Mouse (Mus musculus) thymus, adult 18-20 months (tissue): ENCODE results near the gene BC049730.
"Not testable (repeated sequence)": the region's sequence is repeated elsewhere in the genome, so short reads cannot be mapped to it uniquely, and the experiment has no call there.

Source experiments
- DNase-seq, 2 experiments: peaks; one replicate each; pipeline ENCODE4 v3.0.0; 2022; ENCODE audit warnings: mixed read lengths in 2 of 2

The BC049730 gene

DNA sequence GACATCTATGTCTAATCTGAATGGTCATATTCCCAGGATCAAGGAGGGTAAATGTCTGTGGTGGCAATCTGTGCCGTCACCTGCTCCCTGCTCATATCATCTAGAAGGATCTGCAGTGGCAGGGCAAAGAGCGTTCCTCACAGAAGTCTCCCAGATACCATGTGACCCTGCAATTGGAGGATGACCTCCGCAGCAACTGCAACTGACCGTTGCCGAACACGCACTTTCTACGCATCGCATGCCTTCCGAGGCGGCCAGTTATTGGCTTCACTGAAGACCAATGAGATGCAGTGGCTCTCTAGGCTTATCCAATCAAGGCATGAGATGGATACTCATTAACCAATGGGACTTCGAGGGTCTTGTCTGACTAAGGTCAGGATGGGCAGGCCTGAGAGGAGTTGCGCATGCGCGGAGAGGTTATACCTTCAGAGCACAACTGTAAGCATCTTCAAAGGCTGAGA, at the start of gene BC049730:
Gene BC049730 (plus strand): TSS at position 411 of the 461 bp plus-strand sequence.
- no peak for DNase-seq

DNA sequence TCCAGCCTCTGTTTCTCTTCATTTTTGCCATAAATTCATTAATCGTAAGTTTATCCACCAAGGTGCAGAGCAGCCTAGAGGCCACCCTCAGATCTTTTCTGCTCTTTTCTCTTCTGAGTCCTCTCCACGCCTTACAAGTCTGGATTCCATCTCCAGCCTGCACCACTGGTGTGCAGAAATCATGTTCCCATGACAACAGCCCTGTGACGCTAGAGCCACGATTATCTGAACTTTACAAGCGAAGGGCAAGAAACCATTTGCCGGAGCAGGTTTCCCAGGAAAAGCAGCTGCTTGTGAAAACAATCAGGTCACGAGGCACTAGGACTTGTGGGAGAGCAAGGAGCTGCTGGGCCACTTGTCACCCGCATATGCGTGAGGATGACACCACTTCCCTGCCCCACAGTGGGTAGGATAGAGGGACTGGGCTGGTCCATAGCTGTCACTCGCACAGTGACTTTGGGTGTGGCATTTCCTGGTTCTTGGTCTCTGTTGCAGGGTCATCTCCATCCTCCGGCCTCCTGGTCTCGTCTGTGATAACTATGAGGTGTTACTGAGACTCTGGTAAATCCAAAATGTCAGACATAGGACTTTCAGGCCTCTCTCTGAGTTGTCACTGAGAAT, 49.2 kb upstream of the BC049730 start:
- DNase-seq, result no peak

GRCm38 (mm10) chr7:24661118-24661904, 47.7 kb upstream of the BC049730 start:
- peak in 1 of 2 experiments; percentile 52 for DNase-seq

DNA sequence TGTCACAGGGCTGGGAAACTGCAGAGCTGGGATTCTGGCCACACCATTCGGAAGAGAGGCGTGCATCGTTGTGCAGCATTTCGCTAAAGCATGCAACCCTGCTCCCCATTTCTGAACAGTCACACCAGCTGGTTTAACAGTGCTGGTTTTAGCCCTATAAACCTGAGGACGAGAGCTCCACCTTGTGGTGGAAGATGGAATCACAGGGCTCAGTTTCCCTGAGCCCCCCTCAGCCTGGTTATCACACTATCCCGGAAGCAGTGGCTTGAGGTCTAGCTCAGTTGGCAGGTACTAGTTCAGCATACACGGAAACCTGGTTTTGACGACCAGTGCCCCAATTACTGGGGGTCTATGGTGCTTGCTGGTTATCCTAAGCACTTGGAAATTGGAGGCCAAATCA, 46.5 kb upstream of the BC049730 start:
- DNase-seq, result peak; percentile 52 to 69

- DNase-seq, result no peak
Measured at GRCm38 (mm10) chr7:24664301-24664700, 44.7 kb upstream of the BC049730 start.

GRCm38 (mm10) chr7:24664959-24665358, 44.1 kb upstream of the BC049730 start:
- no peak for DNase-seq

DNA sequence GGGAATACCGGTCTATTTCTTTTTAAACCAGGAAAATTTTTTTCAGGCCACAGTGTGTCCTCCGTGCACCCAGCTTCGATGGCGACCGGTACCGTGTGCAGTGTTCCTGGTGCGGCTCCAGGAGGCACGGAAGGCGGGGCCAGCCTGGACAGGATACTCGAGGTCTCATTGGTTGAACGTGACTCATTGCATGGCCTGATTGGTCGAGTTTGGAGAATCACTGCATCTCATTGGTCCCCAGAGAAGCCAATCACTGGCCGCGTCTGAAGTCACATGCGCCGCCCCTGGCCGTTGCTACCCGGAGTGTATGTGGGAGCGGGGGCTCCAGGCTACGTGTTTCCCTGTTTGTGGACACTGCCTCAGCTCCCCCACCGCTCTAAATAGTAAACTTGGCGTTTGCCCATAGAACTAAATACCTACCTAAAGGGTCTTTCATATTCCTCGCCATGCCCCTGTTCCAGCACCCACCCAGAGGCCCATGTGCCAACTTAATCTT, 37.0 kb upstream of the BC049730 start:
- no peak for DNase-seq

DNA sequence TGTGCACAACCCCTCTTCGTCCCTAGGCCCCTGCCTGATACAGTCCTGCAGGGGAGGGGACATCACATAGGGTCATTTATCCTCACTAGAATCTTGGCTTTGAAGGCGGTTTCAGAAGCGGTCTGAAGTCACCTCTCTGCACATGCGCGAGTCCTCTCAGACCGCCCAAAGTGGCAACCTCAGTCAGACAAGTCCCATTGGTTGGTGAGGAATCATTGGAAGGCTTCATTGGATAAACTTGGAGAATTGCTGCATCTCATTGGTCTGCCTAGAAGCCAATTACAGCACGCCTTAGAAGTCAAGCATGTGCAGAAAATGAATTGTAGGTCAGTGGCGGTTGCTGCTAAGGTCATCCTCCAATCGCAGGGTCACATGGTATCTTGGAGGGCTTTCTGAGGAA, 32.5 kb upstream of the BC049730 start, which contains the start of gene Tex101:
Gene Tex101 (minus strand): TSS at position 101 of the 400 bp plus-strand sequence.
- no peak for DNase-seq

GRCm38 (mm10) chr7:24684121-24684520, 24.9 kb upstream of the BC049730 start:
- DNase-seq, result not testable (repeated sequence)

- not testable (repeated sequence) for DNase-seq
Measured at GRCm38 (mm10) chr7:24687519-24687918, 21.5 kb upstream of the BC049730 start.

DNA sequence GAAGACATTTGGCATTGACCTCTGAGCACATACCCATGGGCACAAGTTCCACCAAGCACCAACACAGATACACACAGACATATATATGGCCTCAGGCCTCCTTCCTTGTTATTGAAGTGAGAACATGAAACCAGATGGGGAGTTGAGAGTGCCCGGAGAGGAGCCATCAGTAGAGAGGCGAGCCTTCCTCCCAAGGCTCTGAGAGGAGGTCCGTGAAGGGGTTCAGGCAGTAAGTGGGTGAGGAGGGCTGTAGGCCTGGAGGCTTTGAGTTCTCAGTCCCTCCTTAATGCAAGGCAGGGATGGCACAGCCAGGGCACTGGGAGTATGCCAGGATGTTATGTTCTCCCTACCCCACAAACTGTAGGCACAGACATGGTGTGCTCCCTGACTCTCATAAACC, 16.3 kb upstream of the BC049730 start:
- DNase-seq, result not testable (repeated sequence)

GRCm38 (mm10) chr7:24697891-24698290, 11.2 kb upstream of the BC049730 start:
- not testable (repeated sequence) for DNase-seq

DNA sequence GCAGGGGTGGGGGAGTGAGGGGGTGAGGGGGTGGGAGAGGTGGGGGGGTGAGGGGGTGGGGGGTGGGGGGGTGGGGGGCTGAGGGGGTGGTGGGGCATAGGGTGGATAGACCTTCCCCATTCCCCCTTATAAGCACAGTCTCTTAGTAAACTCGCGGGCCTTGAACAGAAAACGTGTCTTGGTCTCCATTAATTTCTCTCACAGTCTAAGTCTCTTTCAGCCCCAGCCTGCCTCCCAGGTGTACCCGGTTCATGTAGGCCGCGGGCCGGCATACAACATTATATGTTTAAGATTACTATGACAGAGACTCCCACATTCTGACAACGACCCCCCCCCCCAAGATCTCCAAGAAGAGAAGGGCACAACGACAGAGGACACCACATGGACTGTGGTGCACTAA, 6.2 kb upstream of the BC049730 start:
- DNase-seq, result not testable (repeated sequence)

DNA sequence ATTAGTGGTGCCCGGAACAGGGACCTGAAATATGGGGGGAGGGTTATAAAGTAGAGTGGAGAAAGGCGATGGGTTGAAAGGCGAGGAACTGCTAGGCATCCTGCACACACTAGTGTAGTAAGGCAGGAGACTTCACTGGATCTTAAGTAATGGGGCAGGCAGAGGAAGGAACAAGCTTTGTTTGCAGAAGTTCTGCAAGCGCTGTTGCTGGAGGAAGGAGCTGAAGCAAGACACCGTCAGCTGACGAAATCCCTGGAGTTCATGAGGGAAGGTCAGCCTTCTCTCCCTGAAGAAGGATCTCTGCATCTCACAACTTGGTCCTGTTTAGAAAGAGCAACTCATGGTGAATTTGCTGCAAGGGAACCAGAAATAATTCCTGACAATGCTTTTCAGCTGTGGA, 6.0 kb downstream of the BC049730 start:
- no peak for DNase-seq

- not testable (repeated sequence) for DNase-seq
Measured at GRCm38 (mm10) chr7:24726808-24727207, 17.8 kb downstream of the BC049730 start, which contains the start of gene Gm4763. Gene Gm4763 (minus strand): TSS chr7:24726908.

GRCm38 (mm10) chr7:24735970-24736670, 27.1 kb downstream of the BC049730 start:
- DNase-seq, result no peak

DNA sequence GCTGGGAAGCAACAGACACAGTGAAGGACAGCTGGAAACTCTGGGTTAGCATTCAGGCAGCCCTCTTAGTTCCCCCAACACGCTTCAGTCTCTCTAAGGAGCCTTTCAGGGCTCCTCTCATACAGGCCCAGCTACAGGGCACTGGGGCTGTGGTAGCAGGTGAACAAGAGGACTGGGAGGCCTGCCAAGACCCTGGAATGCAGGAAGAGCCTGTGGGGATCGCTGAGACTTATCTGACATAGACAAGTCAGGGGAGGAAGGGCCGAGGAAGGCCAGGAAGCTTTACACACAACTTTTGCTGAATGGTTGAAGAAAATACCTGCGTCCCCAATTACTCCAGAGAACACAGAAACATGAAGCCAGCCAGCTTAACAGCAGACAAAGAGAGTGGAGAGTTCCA, 41.7 kb downstream of the BC049730 start:
- DNase-seq, result no peak

DNA sequence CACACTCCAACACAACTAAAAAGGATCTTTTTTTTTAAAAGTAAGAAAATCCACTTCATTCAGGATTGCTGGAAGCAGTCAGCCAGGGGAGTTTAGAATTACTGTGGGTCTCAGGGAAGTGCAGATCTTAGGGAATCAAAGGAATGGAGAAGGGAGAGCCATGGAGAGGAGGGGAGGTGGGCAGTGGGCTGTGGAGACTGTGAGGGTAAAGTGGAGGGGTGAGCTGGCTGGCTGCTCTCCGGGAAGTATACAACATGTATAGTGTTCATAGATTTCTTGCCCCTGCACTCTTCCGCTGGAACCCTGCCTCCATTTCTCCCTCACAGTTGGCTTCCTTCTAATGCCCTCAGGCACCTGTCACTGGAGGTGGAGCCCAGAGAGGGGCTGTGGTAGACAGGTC, 42.6 kb downstream of the BC049730 start:
- no peak for DNase-seq

GRCm38 (mm10) chr7:24753476-24753875, 44.4 kb downstream of the BC049730 start:
- DNase-seq, result no peak

DNA sequence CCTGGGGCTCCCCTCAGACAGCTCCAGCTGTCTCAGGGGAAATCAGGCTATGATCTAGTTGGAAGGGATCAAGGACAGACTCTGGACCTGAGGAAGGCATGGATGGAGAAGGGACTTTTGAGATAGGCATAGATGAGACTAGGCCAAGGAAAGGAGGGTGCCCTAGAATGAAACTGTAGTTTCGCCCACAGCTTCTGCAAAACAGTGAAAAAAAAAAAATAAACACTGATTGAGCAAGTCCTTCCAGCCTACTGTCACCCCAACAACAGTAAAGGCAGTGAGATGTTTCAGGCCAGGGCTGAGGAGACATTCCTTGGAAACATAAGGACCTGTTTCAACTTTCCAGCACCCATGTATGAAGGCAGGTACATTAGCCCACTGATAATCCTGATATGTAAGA, 49.5 kb downstream of the BC049730 start:
- no peak for DNase-seq

DNA sequence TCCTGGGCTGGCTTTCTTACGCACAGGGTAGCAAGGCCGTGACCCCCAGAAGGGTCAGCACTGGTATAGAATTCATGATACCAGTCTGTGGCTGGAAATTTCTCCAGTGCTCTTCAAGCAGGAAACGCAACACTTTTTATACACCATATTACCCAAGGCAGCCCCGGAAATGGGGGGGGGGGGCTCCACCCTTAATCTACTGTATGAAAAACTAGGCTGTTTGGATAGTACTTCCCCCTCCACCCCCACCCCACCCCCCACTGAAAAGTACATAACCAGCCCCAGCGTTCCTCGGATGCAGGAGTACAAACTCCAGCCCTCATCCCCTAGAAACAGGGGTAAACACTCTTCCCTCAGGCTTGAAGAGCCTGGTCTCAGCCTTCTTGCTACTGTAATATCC, 51.2 kb downstream of the BC049730 start, which contains the start of gene Cd177:
Gene Cd177 (minus strand): TSS at position 101 of the 400 bp plus-strand sequence.
- no peak for DNase-seq

- DNase-seq, result no peak
Measured at GRCm38 (mm10) chr7:24761161-24761560, 52.1 kb downstream of the BC049730 start.

DNA sequence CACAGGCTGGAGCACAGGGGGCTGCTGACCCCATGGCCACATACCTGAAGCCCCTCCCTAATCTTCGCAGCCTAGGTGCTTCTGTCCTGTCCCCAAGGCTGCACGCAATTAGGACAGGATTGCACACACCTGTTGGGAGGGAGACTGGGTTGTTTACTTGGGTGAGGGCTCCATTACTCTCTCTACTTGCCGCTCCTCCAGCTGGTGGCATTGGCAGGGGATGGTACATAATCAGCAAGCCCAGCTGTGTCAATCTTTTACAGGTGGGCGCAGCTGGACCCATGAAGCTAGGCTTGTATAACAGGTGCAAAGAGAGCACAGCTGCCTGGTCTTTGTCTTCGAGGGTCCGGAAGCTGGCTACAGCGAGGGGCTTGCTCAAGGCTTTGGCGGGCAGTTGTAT, 53.5 kb downstream of the BC049730 start:
- no peak for DNase-seq
